Mouse (Mus musculus): ENCODE data around the gene Fcer1g. TPM values are rescaled to one million over a fixed set of nuclear protein-coding genes. Genes with fewer than 3 reads are reported as not detected.

Fcer1g gene
- polyA plus RNA-seq, 1 experiment from 2014 or later: 10.2 TPM

DNA sequence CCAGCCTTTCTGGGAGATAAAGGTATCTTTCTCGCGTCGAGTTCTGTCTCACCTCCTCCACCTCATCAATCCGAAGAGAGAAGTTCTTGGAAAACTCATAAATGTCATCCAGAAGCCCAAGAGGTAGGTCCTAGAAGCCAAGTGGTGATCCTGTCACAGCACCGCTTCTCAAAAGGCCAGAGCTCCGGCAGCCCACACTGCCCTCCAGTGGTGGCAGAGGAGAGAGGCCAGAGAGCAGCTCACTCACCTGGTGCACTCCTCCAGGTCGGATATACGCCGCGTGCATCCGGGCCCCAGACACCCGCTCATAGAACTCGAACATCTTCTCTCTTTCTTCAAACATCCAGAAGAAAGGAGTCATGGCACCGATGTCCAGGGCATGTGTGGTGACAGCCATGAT, 4.3 kb upstream of the Fcer1g start:
- Histone ChIP-seq H3K4me1 (ENCODE audit: control insufficient read depth, insufficient read depth, low read length) (no peaks in the 10 kb centered on the region), H3K9me3 (ENCODE audit: control insufficient read depth, low read length) (no peaks in the 10 kb centered on the region), H3K9ac (replicated peaks; ENCODE audit: low read depth, low read length) (no peak overlapping the region), H3K27me3 (ENCODE audit: control insufficient read depth, insufficient read depth, low read length) (no peaks in the 10 kb centered on the region), H3K36me3 (ENCODE audit: control insufficient read depth, insufficient read depth, low read length) (peaks cover 79% of the 10 kb centered on the region), H3K4me2 (ENCODE audit: low read depth, low read length) (no peak overlapping the region), H3K27ac (ENCODE audit: low read depth, low read length) (no peak overlapping the region), H3K4me3 (ENCODE audit: low read depth, low read length) (no peak overlapping the region)
- no peak for ATAC-seq (ENCODE audit: low read depth)
- 76% methylated on average over 14 of the region's 14 CpGs for WGBS

GRCm38 (mm10) chr1:171237438-171237837, 3.3 kb upstream of the Fcer1g start:
- Histone ChIP-seq H3K9me3 (ENCODE audit: control insufficient read depth, low read length) (no peaks in the 10 kb centered on the region), H3K27ac (ENCODE audit: low read depth, low read length) (no peak overlapping the region), H3K4me2 (ENCODE audit: low read depth, low read length) (no peak overlapping the region), H3K27me3 (ENCODE audit: control insufficient read depth, insufficient read depth, low read length) (no peaks in the 10 kb centered on the region), H3K36me3 (ENCODE audit: control insufficient read depth, insufficient read depth, low read length) (peaks cover 70% of the 10 kb centered on the region), H3K4me1 (ENCODE audit: control insufficient read depth, insufficient read depth, low read length) (no peaks in the 10 kb centered on the region), H3K4me3 (ENCODE audit: low read depth, low read length) (no peak overlapping the region), H3K9ac (replicated peaks; ENCODE audit: low read depth, low read length) (no peak overlapping the region)
- ATAC-seq (ENCODE audit: low read depth): no peak
- WGBS: 94% methylated on average over 6 of the region's 6 CpGs

GRCm38 (mm10) chr1:171235791-171236190, 1.6 kb upstream of the Fcer1g start:
- Histone ChIP-seq H3K27ac (ENCODE audit: low read depth, low read length) (no peak overlapping the region), H3K27me3 (ENCODE audit: control insufficient read depth, insufficient read depth, low read length) (no peaks in the 10 kb centered on the region), H3K4me3 (ENCODE audit: low read depth, low read length) (no peak overlapping the region), H3K9ac (replicated peaks; ENCODE audit: low read depth, low read length) (no peak overlapping the region), H3K4me1 (ENCODE audit: control insufficient read depth, insufficient read depth, low read length) (no peaks in the 10 kb centered on the region), H3K36me3 (ENCODE audit: control insufficient read depth, insufficient read depth, low read length) (peaks cover 59% of the 10 kb centered on the region), H3K4me2 (ENCODE audit: low read depth, low read length) (no peak overlapping the region), H3K9me3 (ENCODE audit: control insufficient read depth, low read length) (no peaks in the 10 kb centered on the region)
- 97% methylated on average over 4 of the region's 4 CpGs for WGBS
- no peak for ATAC-seq (ENCODE audit: low read depth)

DNA sequence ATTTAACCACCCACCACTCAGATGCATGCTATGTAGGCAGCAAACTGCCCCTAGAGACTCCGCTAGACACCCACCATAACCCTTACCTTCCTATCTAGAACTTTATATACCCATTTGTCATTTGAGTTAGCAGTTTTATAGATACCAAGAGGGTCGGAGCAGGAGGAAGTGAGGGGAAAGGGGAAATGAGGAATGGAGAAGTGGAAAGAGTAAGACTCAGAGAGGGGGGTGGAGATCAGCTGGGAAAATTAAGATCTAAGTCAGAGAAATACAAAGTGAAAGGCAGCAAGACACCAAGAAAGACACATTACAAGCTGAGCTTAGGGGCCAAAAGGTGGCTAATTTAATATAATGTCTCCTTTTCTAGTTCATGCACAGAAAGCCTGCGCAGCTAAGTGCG, 373 bp upstream of the Fcer1g start:
- Histone ChIP-seq H3K4me3 (ENCODE audit: low read depth, low read length) (no peak overlapping the region), H3K9me3 (ENCODE audit: control insufficient read depth, low read length) (no peaks in the 10 kb centered on the region), H3K9ac (replicated peaks; ENCODE audit: low read depth, low read length) (no peak overlapping the region), H3K36me3 (ENCODE audit: control insufficient read depth, insufficient read depth, low read length) (peaks cover 47% of the 10 kb centered on the region), H3K27ac (ENCODE audit: low read depth, low read length) (no peak overlapping the region), H3K4me2 (ENCODE audit: low read depth, low read length) (no peak overlapping the region), H3K27me3 (ENCODE audit: control insufficient read depth, insufficient read depth, low read length) (no peaks in the 10 kb centered on the region), H3K4me1 (ENCODE audit: control insufficient read depth, insufficient read depth, low read length) (no peaks in the 10 kb centered on the region)
- ATAC-seq (ENCODE audit: low read depth): no peak
- 92% methylated on average over 4 of the region's 4 CpGs for WGBS

DNA sequence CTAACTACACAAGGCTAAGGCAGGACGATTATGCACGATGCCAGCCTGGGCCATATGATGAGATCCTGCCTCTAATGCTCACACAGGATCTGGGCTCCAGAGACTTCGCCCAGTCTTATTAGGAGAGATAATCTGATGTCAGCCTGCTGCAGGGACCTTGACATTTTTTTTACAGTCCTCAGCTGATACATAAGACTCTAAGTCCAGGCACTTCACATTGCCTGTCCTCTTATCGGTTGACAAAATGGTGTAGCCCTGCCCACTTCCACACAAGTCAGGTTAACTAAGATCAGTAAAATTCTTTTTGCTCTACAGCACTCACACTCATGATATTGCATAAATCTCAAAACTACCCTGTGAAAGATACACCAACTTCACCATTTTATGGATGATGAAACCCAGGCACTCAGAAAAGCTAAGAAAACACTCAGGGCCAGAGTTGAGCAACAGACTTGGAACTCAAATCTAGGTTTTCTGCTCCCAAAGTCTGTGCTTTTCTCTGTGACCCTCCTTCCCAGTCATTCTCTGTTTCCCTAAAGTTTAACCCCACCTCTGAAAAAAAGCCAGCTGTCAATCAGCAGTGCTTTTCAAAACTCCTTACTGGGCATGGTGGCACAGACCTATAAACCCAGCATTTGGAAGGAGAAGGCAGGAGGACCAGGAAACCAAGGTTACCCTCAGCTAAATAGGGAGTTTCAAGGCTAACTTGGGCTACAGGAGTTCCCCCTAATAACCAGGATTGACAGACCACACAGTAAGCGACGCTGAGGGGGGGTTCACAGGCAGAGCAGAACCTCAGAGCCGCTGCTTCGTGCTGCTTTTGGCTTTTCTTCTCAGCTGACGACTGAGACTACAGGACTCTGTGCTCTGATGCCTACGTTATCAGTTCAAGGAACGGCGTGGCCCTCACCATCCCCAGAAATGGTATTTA, 1.1 kb downstream of the Fcer1g start:
- Histone ChIP-seq H3K36me3 (ENCODE audit: control insufficient read depth, insufficient read depth, low read length) (peaks cover 39% of the 10 kb centered on the region), H3K9me3 (ENCODE audit: control insufficient read depth, low read length) (no peaks in the 10 kb centered on the region), H3K4me3 (ENCODE audit: low read depth, low read length) (no peak overlapping the region), H3K27me3 (ENCODE audit: control insufficient read depth, insufficient read depth, low read length) (no peaks in the 10 kb centered on the region), H3K9ac (replicated peaks; ENCODE audit: low read depth, low read length) (no peak overlapping the region), H3K27ac (ENCODE audit: low read depth, low read length) (no peak overlapping the region), H3K4me2 (ENCODE audit: low read depth, low read length) (no peak overlapping the region), H3K4me1 (ENCODE audit: control insufficient read depth, insufficient read depth, low read length) (no peaks in the 10 kb centered on the region)
- WGBS: 87% methylated on average over 12 of the region's 12 CpGs
- no peak for ATAC-seq (ENCODE audit: low read depth)

GRCm38 (mm10) chr1:171232348-171232747, 1.8 kb downstream of the Fcer1g start:
- Histone ChIP-seq H3K9ac (replicated peaks; ENCODE audit: low read depth, low read length) (no peak overlapping the region), H3K9me3 (ENCODE audit: control insufficient read depth, low read length) (no peaks in the 10 kb centered on the region), H3K27ac (ENCODE audit: low read depth, low read length) (no peak overlapping the region), H3K4me2 (ENCODE audit: low read depth, low read length) (no peak overlapping the region), H3K4me1 (ENCODE audit: control insufficient read depth, insufficient read depth, low read length) (no peaks in the 10 kb centered on the region), H3K36me3 (ENCODE audit: control insufficient read depth, insufficient read depth, low read length) (peaks cover 32% of the 10 kb centered on the region), H3K4me3 (ENCODE audit: low read depth, low read length) (no peak overlapping the region), H3K27me3 (ENCODE audit: control insufficient read depth, insufficient read depth, low read length) (no peaks in the 10 kb centered on the region)
- ATAC-seq (ENCODE audit: low read depth): no peak
- WGBS: 91% methylated on average over 5 of the region's 5 CpGs

- H3K9ac ChIP-seq (replicated peaks; ENCODE audit: low read depth, low read length): no peak overlapping the region
- no peak overlapping the region for H3K4me2 ChIP-seq (ENCODE audit: low read depth, low read length)
- H3K4me3 ChIP-seq (ENCODE audit: low read depth, low read length): no peak overlapping the region
- no peaks in the 10 kb centered on the region for H3K9me3 ChIP-seq (ENCODE audit: control insufficient read depth, low read length)
- no peaks in the 10 kb centered on the region for H3K27me3 ChIP-seq (ENCODE audit: control insufficient read depth, insufficient read depth, low read length)
- WGBS: 82% methylated on average over 4 of the region's 4 CpGs
- ATAC-seq (ENCODE audit: low read depth): no peak
- peaks cover 27% of the 10 kb centered on the region for H3K36me3 ChIP-seq (ENCODE audit: control insufficient read depth, insufficient read depth, low read length)
- no peak overlapping the region for H3K27ac ChIP-seq (ENCODE audit: low read depth, low read length)
- no peaks in the 10 kb centered on the region for H3K4me1 ChIP-seq (ENCODE audit: control insufficient read depth, insufficient read depth, low read length)
Measured at GRCm38 (mm10) chr1:171231844-171232243, 2.3 kb downstream of the Fcer1g start.

GRCm38 (mm10) chr1:171230215-171230614, 4.0 kb downstream of the Fcer1g start:
- Histone ChIP-seq H3K4me3 (ENCODE audit: low read depth, low read length) (no peak overlapping the region), H3K4me1 (ENCODE audit: control insufficient read depth, insufficient read depth, low read length) (no peaks in the 10 kb centered on the region), H3K9ac (replicated peaks; ENCODE audit: low read depth, low read length) (no peak overlapping the region), H3K27ac (ENCODE audit: low read depth, low read length) (no peak overlapping the region), H3K4me2 (ENCODE audit: low read depth, low read length) (no peak overlapping the region), H3K36me3 (ENCODE audit: control insufficient read depth, insufficient read depth, low read length) (peaks cover 11% of the 10 kb centered on the region), H3K27me3 (ENCODE audit: control insufficient read depth, insufficient read depth, low read length) (no peaks in the 10 kb centered on the region), H3K9me3 (ENCODE audit: control insufficient read depth, low read length) (no peaks in the 10 kb centered on the region)
- WGBS: 76% methylated on average over 3 of the region's 3 CpGs
- no peak for ATAC-seq (ENCODE audit: low read depth)

- Histone ChIP-seq H3K9ac (replicated peaks; ENCODE audit: low read depth, low read length) (no peak overlapping the region), H3K27ac (ENCODE audit: low read depth, low read length) (no peak overlapping the region), H3K9me3 (ENCODE audit: control insufficient read depth, low read length) (no peaks in the 10 kb centered on the region), H3K4me3 (ENCODE audit: low read depth, low read length) (no peak overlapping the region), H3K4me2 (ENCODE audit: low read depth, low read length) (no peak overlapping the region), H3K27me3 (ENCODE audit: control insufficient read depth, insufficient read depth, low read length) (no peaks in the 10 kb centered on the region), H3K4me1 (ENCODE audit: control insufficient read depth, insufficient read depth, low read length) (no peaks in the 10 kb centered on the region), H3K36me3 (ENCODE audit: control insufficient read depth, insufficient read depth, low read length) (peaks cover 8% of the 10 kb centered on the region)
- WGBS: 61% methylated on average over 6 of the region's 6 CpGs
- ATAC-seq (ENCODE audit: low read depth): no peak
Measured at GRCm38 (mm10) chr1:171229750-171230149, 4.4 kb downstream of the Fcer1g start.

Data from neural tube, embryonic 14.5 days (tissue).